Mouse (Mus musculus) forebrain, embryonic 14.5 days (tissue): Measurements from ENCODE around the gene Tenm2. TPM values are rescaled to one million over a fixed set of nuclear protein-coding genes. Genes with fewer than 3 reads are reported as not detected.

ENCODE experiments used
- ATAC-seq: fragments of 200-750 bp; cut with Nextera tagmentation; 2 replicates; pipeline ENCODE4 v1.8.0; 2017; ENCODE audit warnings: mild to moderate bottlenecking, moderate library complexity
- DNase-seq: peaks from one replicate; pipeline ENCODE4 v3.0.0-alpha.2; 2015; ENCODE audit warnings: low spot score
- H3K27ac ChIP-seq: fragments of 300-500 bp; sonication (generic); 2 replicates; pipeline ENCODE4 v1.5.1; 2014; ENCODE audit warnings: low read depth, mild to moderate bottlenecking, control low read depth, low read length, moderate library complexity
- H3K27me3 ChIP-seq: fragments of 300-500 bp; sonication (generic); replicated peaks from 2 replicates; pipeline ENCODE4 v1.6.1; 2014; ENCODE audit warnings: low read length, control low read depth, mixed read lengths; ENCODE audit not compliant: control insufficient read depth, insufficient read depth
- H3K36me3 ChIP-seq: fragments of 300-500 bp; sonication (generic); 2 replicates; pipeline ENCODE4 v1.6.1; 2014; ENCODE audit warnings: low read length, control low read depth; ENCODE audit not compliant: control insufficient read depth, insufficient read depth
- H3K4me1 ChIP-seq: fragments of 300-500 bp; sonication (generic); 2 replicates; pipeline ENCODE4 v1.6.1; 2014; ENCODE audit warnings: antibody characterized with exemption, low read length, control low read depth; ENCODE audit not compliant: control insufficient read depth, insufficient read depth
- H3K4me2 ChIP-seq: fragments of 300-500 bp; sonication (generic); 2 replicates; pipeline ENCODE4 v1.6.1; 2014; ENCODE audit warnings: mild to moderate bottlenecking, control low read depth, low read length
- H3K4me3 ChIP-seq: fragments of 300-500 bp; sonication (generic); 2 replicates; pipeline ENCODE4 v1.5.1; 2014; ENCODE audit warnings: low read depth, low read length, control low read depth
- H3K9ac ChIP-seq: fragments of 300-500 bp; sonication (generic); 2 replicates; pipeline ENCODE4 v1.6.1; 2014; ENCODE audit warnings: mild to moderate bottlenecking, low read length, control low read depth, moderate library complexity
- H3K9me3 ChIP-seq: fragments of 300-500 bp; sonication (generic); replicated peaks from 2 replicates; pipeline ENCODE4 v1.6.1; 2016; ENCODE audit warnings: low read length, control low read depth, mixed read lengths; ENCODE audit not compliant: control insufficient read depth
- WGBS: fragments of 180-500 bp; shearing (Covaris S2); extraction: QIAGEN DNeasy Blood & Tissue Kit; methylation state at CpG from one replicate; pipeline ENCODE4 v1.1.7; 2014; 5-methylcytosine and 5-hydroxymethylcytosine counted together
- polyA plus RNA-seq: library from polyadenylated mRNA; unstranded; fragments of >200 nt; fragmentation: Nextera tagmentation; extraction: Ambion mirVana; gene quantifications from 2 replicates; pipeline ENCODE4 v1.2.1, GENCODE M21; 2014

Tenm2 gene
- polyA plus RNA-seq, 1 experiment from 2014 or later = 16.0 TPM

- no peak overlapping the region for H3K9ac ChIP-seq
- DNase-seq = no peak
- H3K4me1 ChIP-seq = peaks cover 22% of the 10 kb centered on the region
Observed at GRCm38 (mm10) chr11:36040508-36041233, 1195.1 kb downstream of the Tenm2 start.

GRCm38 (mm10) chr11:36039825-36040224 lies 1195.9 kb downstream of the Tenm2 start:
- Histone ChIP-seq H3K36me3 (no peaks in the 10 kb centered on the region), H3K9me3 (no peaks in the 10 kb centered on the region)
- DNase-seq = no peak

More at GRCm38 (mm10) chr11:36040508-36041233, 1195.1 kb downstream of the Tenm2 start:
- Histone ChIP-seq H3K4me3 (no peak overlapping the region), H3K9me3 (no peaks in the 10 kb centered on the region), H3K27me3 (0 out of 2 replicates have a peak, but pooled peaks cover 5% of the 10 kb centered on the region), H3K27ac (no peak overlapping the region), H3K36me3 (no peaks in the 10 kb centered on the region), H3K4me2 (no peak overlapping the region)
- ATAC-seq = no peak
- 54% methylated on average over 10 of the region's 10 CpGs for WGBS

GRCm38 (mm10) chr11:36038386-36038785 lies 1197.4 kb downstream of the Tenm2 start:
- Histone ChIP-seq H3K36me3 (no peaks in the 10 kb centered on the region), H3K4me2 (no peak overlapping the region), H3K4me1 (peaks cover 22% of the 10 kb centered on the region), H3K9ac (no peak overlapping the region), H3K9me3 (no peaks in the 10 kb centered on the region), H3K27ac (no peak overlapping the region), H3K27me3 (no peaks in the 10 kb centered on the region), H3K4me3 (no peak overlapping the region)
- WGBS = 62% methylated on average over 3 of the region's 3 CpGs
- no peak for DNase-seq
- ATAC-seq = no peak

More at GRCm38 (mm10) chr11:36039825-36040224, 1195.9 kb downstream of the Tenm2 start:
- H3K27ac ChIP-seq = no peak overlapping the region
- no peak overlapping the region for H3K4me3 ChIP-seq
- WGBS = 64% methylated on average over 10 of the region's 10 CpGs
- H3K27me3 ChIP-seq = 0 out of 2 replicates have a peak, but pooled peaks cover 5% of the 10 kb centered on the region
- no peak for ATAC-seq
- no peak overlapping the region for H3K9ac ChIP-seq
- no peak overlapping the region for H3K4me2 ChIP-seq
- H3K4me1 ChIP-seq = peaks cover 22% of the 10 kb centered on the region

- Histone ChIP-seq H3K9me3 (no peaks in the 10 kb centered on the region), H3K27ac (no peak overlapping the region), H3K9ac (no peak overlapping the region), H3K4me1 (peaks cover 22% of the 10 kb centered on the region), H3K4me2 (no peak overlapping the region), H3K36me3 (no peaks in the 10 kb centered on the region), H3K4me3 (no peak overlapping the region), H3K27me3 (no peaks in the 10 kb centered on the region)
- 63% methylated on average over 4 of the region's 4 CpGs for WGBS
- ATAC-seq (no peak), DNase-seq (no peak)
Observed at GRCm38 (mm10) chr11:36037311-36037710, 1198.5 kb downstream of the Tenm2 start.

- Histone ChIP-seq H3K27ac (peak overlapping the region; percentile 30; the same call in 1 of the 2 replicates), H3K27me3 (no peaks in the 10 kb centered on the region), H3K36me3 (no peaks in the 10 kb centered on the region), H3K9ac (no peak overlapping the region), H3K4me2 (no peak overlapping the region), H3K4me3 (no peak overlapping the region), H3K9me3 (no peaks in the 10 kb centered on the region), H3K4me1 (peaks cover 22% of the 10 kb centered on the region)
- ATAC-seq (peak; percentile 81), DNase-seq (peak; percentile 94)
- WGBS = 36% methylated on average over 7 of the region's 7 CpGs
Observed at GRCm38 (mm10) chr11:36036061-36036695, 1199.6 kb downstream of the Tenm2 start.

- Histone ChIP-seq H3K36me3 (no peaks in the 10 kb centered on the region), H3K4me3 (no peak overlapping the region), H3K4me2 (no peak overlapping the region), H3K27ac (no peak overlapping the region), H3K9me3 (no peaks in the 10 kb centered on the region), H3K9ac (no peak overlapping the region), H3K27me3 (no peaks in the 10 kb centered on the region), H3K4me1 (peaks cover 8% of the 10 kb centered on the region)
- ATAC-seq = no peak
- 32% methylated on average over 9 of the region's 9 CpGs for WGBS
- no peak for DNase-seq
Observed at GRCm38 (mm10) chr11:36031751-36032150, 1204.0 kb downstream of the Tenm2 start.

GRCm38 (mm10) chr11:36020009-36020408 lies 1215.8 kb downstream of the Tenm2 start:
- 70% methylated on average over 3 of the region's 3 CpGs for WGBS
- ATAC-seq (no peak), DNase-seq (no peak)
- Histone ChIP-seq H3K4me1 (no peaks in the 10 kb centered on the region), H3K4me3 (no peak overlapping the region), H3K27me3 (no peaks in the 10 kb centered on the region), H3K27ac (no peak overlapping the region), H3K4me2 (no peak overlapping the region), H3K9me3 (no peaks in the 10 kb centered on the region), H3K9ac (no peak overlapping the region), H3K36me3 (peaks cover 18% of the 10 kb centered on the region)

- Histone ChIP-seq H3K36me3 (peaks cover 1% of the 10 kb centered on the region; the same call in 1 of the 2 replicates), H3K4me2 (no peak overlapping the region), H3K9ac (no peak overlapping the region), H3K27ac (no peak overlapping the region), H3K4me1 (no peaks in the 10 kb centered on the region; the same call in 1 of the 2 replicates), H3K9me3 (no peaks in the 10 kb centered on the region), H3K4me3 (no peak overlapping the region), H3K27me3 (no peaks in the 10 kb centered on the region)
- DNase-seq (no peak), ATAC-seq (no peak)
- 91% methylated on average over 4 of the region's 4 CpGs for WGBS
Observed at GRCm38 (mm10) chr11:36013179-36013578, 1222.6 kb downstream of the Tenm2 start.
